Mouse (Mus musculus): ENCODE results near the gene Tssk6. TPM values are rescaled to one million over a fixed set of nuclear protein-coding genes. Genes with fewer than 3 reads are reported as not detected.
A peak's percentile ranks its signal among the peaks of the same experiment; 100 is the strongest.

The Tssk6 gene
- polyA plus RNA-seq, 1 experiment from 2014 or later = 4.2 TPM

GRCm38 (mm10) chr8:69888244-69888866 lies 13.6 kb upstream of the Tssk6 start:
- peaks cover 46% of the 10 kb centered on the region for H3K4me1 ChIP-seq
- peaks cover 84% of the 10 kb centered on the region for H3K27me3 ChIP-seq
- H3K4me2 ChIP-seq = peak overlapping the region; percentile 59
- H3K27ac ChIP-seq = no peak overlapping the region
- no peak for ATAC-seq (ENCODE audit: insufficient number of reproducible peaks, low FRiP score, low TSS enrichment, low read depth)
- WGBS = 8% methylated on average over 24 of the region's 24 CpGs
- H3K36me3 ChIP-seq = peaks cover 11% of the 10 kb centered on the region; the same call in 1 of the 2 replicates
- no peaks in the 10 kb centered on the region for H3K9me3 ChIP-seq
- no peak overlapping the region for H3K9ac ChIP-seq
- H3K4me3 ChIP-seq = peak overlapping the region; percentile 38

- Histone ChIP-seq H3K4me3 (peak overlapping the region; percentile 38), H3K36me3 (peaks cover 17% of the 10 kb centered on the region; the same call in 1 of the 2 replicates), H3K9me3 (no peaks in the 10 kb centered on the region), H3K9ac (no peak overlapping the region), H3K4me2 (peak overlapping the region; percentile 59), H3K4me1 (peaks cover 46% of the 10 kb centered on the region), H3K27ac (no peak overlapping the region), H3K27me3 (peaks cover 79% of the 10 kb centered on the region)
- no peak for ATAC-seq (ENCODE audit: insufficient number of reproducible peaks, low FRiP score, low TSS enrichment, low read depth)
- 6% methylated on average over 32 of the region's 32 CpGs for WGBS
Measured at GRCm38 (mm10) chr8:69888902-69889301, 13.1 kb upstream of the Tssk6 start.

GRCm38 (mm10) chr8:69890813-69891241 lies 11.2 kb upstream of the Tssk6 start:
- H3K4me1 ChIP-seq = peaks cover 40% of the 10 kb centered on the region

GRCm38 (mm10) chr8:69893863-69894262 lies 8.1 kb upstream of the Tssk6 start:
- peaks cover 14% of the 10 kb centered on the region for H3K4me1 ChIP-seq
- H3K4me3 ChIP-seq = no peak overlapping the region
- no peaks in the 10 kb centered on the region for H3K9me3 ChIP-seq
- 44% methylated on average over 17 of the region's 17 CpGs for WGBS
- no peak overlapping the region for H3K9ac ChIP-seq
- H3K36me3 ChIP-seq = peaks cover 33% of the 10 kb centered on the region
- H3K27ac ChIP-seq = no peak overlapping the region
- no peak overlapping the region for H3K4me2 ChIP-seq
- peaks cover 29% of the 10 kb centered on the region for H3K27me3 ChIP-seq
- ATAC-seq (ENCODE audit: insufficient number of reproducible peaks, low FRiP score, low TSS enrichment, low read depth) = no peak

More at GRCm38 (mm10) chr8:69890813-69891241, 11.2 kb upstream of the Tssk6 start:
- Histone ChIP-seq H3K9ac (no peak overlapping the region), H3K4me3 (no peak overlapping the region), H3K4me2 (no peak overlapping the region), H3K36me3 (peaks cover 26% of the 10 kb centered on the region), H3K27me3 (peaks cover 59% of the 10 kb centered on the region), H3K9me3 (no peaks in the 10 kb centered on the region), H3K27ac (no peak overlapping the region)
- WGBS = 30% methylated on average over 19 of the region's 19 CpGs
- ATAC-seq (ENCODE audit: insufficient number of reproducible peaks, low FRiP score, low TSS enrichment, low read depth) = no peak

GRCm38 (mm10) chr8:69894836-69895332 lies 7.1 kb upstream of the Tssk6 start:
- Histone ChIP-seq H3K4me2 (no peak overlapping the region), H3K4me1 (peaks cover 14% of the 10 kb centered on the region), H3K9ac (no peak overlapping the region), H3K27ac (no peak overlapping the region), H3K9me3 (no peaks in the 10 kb centered on the region), H3K4me3 (no peak overlapping the region), H3K27me3 (peaks cover 19% of the 10 kb centered on the region), H3K36me3 (peaks cover 36% of the 10 kb centered on the region)
- WGBS = 61% methylated on average over 6 of the region's 6 CpGs
- ATAC-seq (ENCODE audit: insufficient number of reproducible peaks, low FRiP score, low TSS enrichment, low read depth) = no peak

GRCm38 (mm10) chr8:69895772-69896451 lies 6.1 kb upstream of the Tssk6 start:
- WGBS = 73% methylated on average over 4 of the region's 4 CpGs
- H3K4me2 ChIP-seq = no peak overlapping the region

GRCm38 (mm10) chr8:69897857-69898256 lies 4.1 kb upstream of the Tssk6 start:
- Histone ChIP-seq H3K9me3 (no peaks in the 10 kb centered on the region), H3K27ac (no peak overlapping the region), H3K4me1 (peaks cover 31% of the 10 kb centered on the region), H3K9ac (no peak overlapping the region), H3K4me3 (no peak overlapping the region), H3K36me3 (peaks cover 29% of the 10 kb centered on the region), H3K27me3 (no peaks in the 10 kb centered on the region), H3K4me2 (no peak overlapping the region)
- 73% methylated on average over 6 of the region's 6 CpGs for WGBS
- no peak for ATAC-seq (ENCODE audit: insufficient number of reproducible peaks, low FRiP score, low TSS enrichment, low read depth)

More at GRCm38 (mm10) chr8:69895772-69896451, 6.1 kb upstream of the Tssk6 start:
- peaks cover 36% of the 10 kb centered on the region for H3K36me3 ChIP-seq
- H3K9ac ChIP-seq = no peak overlapping the region
- no peak overlapping the region for H3K4me3 ChIP-seq
- H3K4me1 ChIP-seq = peaks cover 21% of the 10 kb centered on the region
- no peaks in the 10 kb centered on the region for H3K9me3 ChIP-seq
- H3K27ac ChIP-seq = no peak overlapping the region
- ATAC-seq (ENCODE audit: insufficient number of reproducible peaks, low FRiP score, low TSS enrichment, low read depth) = no peak
- H3K27me3 ChIP-seq = peaks cover 9% of the 10 kb centered on the region

- no peaks in the 10 kb centered on the region for H3K9me3 ChIP-seq
- no peak for ATAC-seq (ENCODE audit: insufficient number of reproducible peaks, low FRiP score, low TSS enrichment, low read depth)
- no peaks in the 10 kb centered on the region for H3K27me3 ChIP-seq
- H3K4me1 ChIP-seq = peaks cover 45% of the 10 kb centered on the region
- H3K36me3 ChIP-seq = peaks cover 12% of the 10 kb centered on the region; the same call in 1 of the 2 replicates
- WGBS = 94% methylated on average over 2 of the region's 2 CpGs
- H3K27ac ChIP-seq = no peak overlapping the region
- no peak overlapping the region for H3K4me2 ChIP-seq
- H3K4me3 ChIP-seq = no peak overlapping the region; the same call in 1 of the 2 replicates
- no peak overlapping the region for H3K9ac ChIP-seq
Measured at GRCm38 (mm10) chr8:69899876-69900275, 2.1 kb upstream of the Tssk6 start.

- peak; percentile 1; the same call in 1 of the 2 replicates for ATAC-seq (ENCODE audit: insufficient number of reproducible peaks, low FRiP score, low TSS enrichment, low read depth)
- Histone ChIP-seq H3K27ac (peak overlapping the region; percentile 88), H3K27me3 (no peaks in the 10 kb centered on the region), H3K4me3 (peak overlapping the region; percentile 64), H3K4me1 (peaks cover 45% of the 10 kb centered on the region), H3K9ac (peak overlapping the region; percentile 66), H3K9me3 (no peaks in the 10 kb centered on the region), H3K4me2 (peak overlapping the region; percentile 49), H3K36me3 (peaks cover 10% of the 10 kb centered on the region; the same call in 1 of the 2 replicates)
- 19% methylated on average over 12 of the region's 12 CpGs for WGBS
Measured at GRCm38 (mm10) chr8:69900895-69901451, 1.0 kb upstream of the Tssk6 start.

GRCm38 (mm10) chr8:69901484-69902162 lies 361 bp upstream of the Tssk6 start:
- H3K4me2 ChIP-seq = peak overlapping the region; percentile 96
- H3K4me1 ChIP-seq = peaks cover 45% of the 10 kb centered on the region
- no peaks in the 10 kb centered on the region for H3K9me3 ChIP-seq
- peak overlapping the region; percentile 66 for H3K9ac ChIP-seq
- peak overlapping the region; percentile 64 for H3K4me3 ChIP-seq
- H3K27ac ChIP-seq = peak overlapping the region; percentile 94
- ATAC-seq (ENCODE audit: insufficient number of reproducible peaks, low FRiP score, low TSS enrichment, low read depth) = peak; percentile 71
- H3K36me3 ChIP-seq = peaks cover 11% of the 10 kb centered on the region; the same call in 1 of the 2 replicates
- 2% methylated on average over 41 of the region's 41 CpGs for WGBS
- H3K27me3 ChIP-seq = no peaks in the 10 kb centered on the region

- no peaks in the 10 kb centered on the region for H3K9me3 ChIP-seq
- no peaks in the 10 kb centered on the region for H3K27me3 ChIP-seq
- H3K4me3 ChIP-seq = peak overlapping the region; percentile 64
- H3K4me1 ChIP-seq = peaks cover 43% of the 10 kb centered on the region
- peak overlapping the region; percentile 59 for H3K9ac ChIP-seq
- peak; percentile 85 for ATAC-seq (ENCODE audit: insufficient number of reproducible peaks, low FRiP score, low TSS enrichment, low read depth)
- H3K36me3 ChIP-seq = peaks cover 16% of the 10 kb centered on the region
- peak overlapping the region; percentile 96 for H3K4me2 ChIP-seq
- peak overlapping the region; percentile 94 for H3K27ac ChIP-seq
- WGBS = under 1% methylated on average over 45 of the region's 45 CpGs
Measured at GRCm38 (mm10) chr8:69903063-69903542, 1.1 kb downstream of the Tssk6 start.
